Mouse (Mus musculus) layer of hippocampus, postnatal 14 days (tissue): ENCODE results near the gene St6galnac5. TPM values are rescaled to one million over a fixed set of nuclear protein-coding genes. Genes with fewer than 3 reads are reported as not detected.

ENCODE experiments used
- DNase-seq, 2 experiments: peaks; one replicate each; pipeline ENCODE4 v3.0.0; 2021 to 2022; ENCODE audit warnings: low spot score in 2 of 2, mixed read lengths in 1 of 2
- total RNA-seq, 2 experiments: library from RNA; stranded (reverse); gene quantifications; 2 replicates each; pipeline ENCODE4 v1.2.3; 2021

Gene St6galnac5
- total RNA-seq, 2 experiments from 2014 or later: 122 to 127 TPM

GRCm38 (mm10) chr3:152919101-152919500 lies 62.9 kb downstream of the St6galnac5 start:
- DNase-seq: no peak

DNA sequence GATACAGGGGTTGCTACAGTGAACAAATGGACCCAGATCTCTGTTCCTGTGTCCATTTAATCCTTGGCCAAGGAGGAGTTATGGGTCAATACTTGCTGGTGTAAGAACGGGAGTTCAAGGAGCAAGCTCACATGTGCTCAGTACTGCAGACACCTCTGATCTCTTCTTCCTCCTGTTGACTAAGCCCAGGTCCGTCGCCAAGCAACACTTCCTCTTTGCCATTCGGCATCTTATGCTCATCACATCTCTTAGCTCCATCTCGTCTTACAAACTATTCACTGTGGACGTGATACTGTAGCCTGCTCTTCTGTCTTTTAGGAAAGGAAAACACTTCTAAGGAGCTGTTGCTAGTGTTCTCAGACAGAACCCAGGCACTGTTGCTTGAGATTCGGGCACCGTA lies 64.5 kb downstream of the St6galnac5 start:
- no peak for DNase-seq

DNA sequence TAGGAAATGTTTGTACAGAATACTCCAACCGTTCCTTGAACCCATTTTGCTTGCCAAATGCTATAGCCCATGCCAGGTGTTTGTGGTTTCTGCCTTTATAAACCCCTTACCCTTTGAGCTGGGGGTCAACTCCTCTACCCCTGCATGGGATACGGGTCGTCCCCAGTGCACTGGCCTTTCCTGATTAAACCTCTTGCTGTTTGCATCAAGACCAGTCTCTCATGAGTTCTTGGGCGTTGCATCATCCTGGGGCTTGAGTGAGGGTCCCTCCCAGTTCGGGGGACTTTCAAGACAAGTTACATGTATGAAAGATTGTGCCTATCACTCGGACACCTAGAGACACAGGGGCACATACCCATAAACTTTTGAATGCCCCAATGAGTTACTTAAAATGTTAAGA lies 67.7 kb downstream of the St6galnac5 start:
- DNase-seq: no peak

GRCm38 (mm10) chr3:152913625-152914024 lies 68.4 kb downstream of the St6galnac5 start:
- no peak for DNase-seq

- DNase-seq: no peak
Measured at GRCm38 (mm10) chr3:152913150-152913549, 68.9 kb downstream of the St6galnac5 start.

- no peak for DNase-seq
Measured at GRCm38 (mm10) chr3:152912216-152913101, 69.6 kb downstream of the St6galnac5 start.

DNA sequence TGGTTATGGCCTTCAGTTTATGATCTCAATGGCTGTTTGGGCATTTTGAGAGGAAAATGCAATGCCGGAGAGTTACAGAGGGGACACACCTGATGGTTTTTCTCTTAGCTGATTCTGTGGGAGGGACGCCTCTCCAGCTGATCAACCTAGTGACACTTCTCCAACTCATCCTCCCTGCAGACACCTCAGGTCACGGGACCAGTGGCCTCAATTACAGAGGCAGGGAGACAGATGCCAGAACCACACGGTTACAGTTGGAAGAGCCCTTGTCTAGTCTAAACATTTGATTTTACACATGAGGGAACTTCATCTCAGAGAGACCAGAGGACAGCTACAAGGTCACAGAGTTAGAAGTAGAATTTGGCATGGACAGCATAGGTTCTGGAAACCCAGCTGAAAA lies 70.5 kb downstream of the St6galnac5 start:
- DNase-seq: no peak

GRCm38 (mm10) chr3:152907683-152908082 lies 74.4 kb downstream of the St6galnac5 start:
- DNase-seq: no peak

DNA sequence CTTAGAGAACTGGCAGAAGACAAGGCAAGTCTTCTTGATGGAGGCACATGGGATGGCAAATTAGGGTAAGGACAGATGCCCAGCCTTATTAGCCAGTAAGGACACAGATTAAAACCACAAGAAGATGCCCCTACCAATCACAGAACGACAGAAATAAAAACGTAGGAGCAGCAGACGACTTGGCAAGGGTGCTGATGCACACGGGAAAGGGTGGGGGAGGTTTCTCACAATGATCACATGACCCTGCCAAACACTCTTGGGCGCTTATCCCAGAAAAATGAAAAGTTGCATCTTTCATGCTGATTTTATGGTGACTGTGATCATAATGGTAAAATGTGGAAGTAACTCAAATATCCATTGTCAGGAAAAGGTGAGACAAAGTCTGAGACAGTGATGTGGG lies 75.0 kb downstream of the St6galnac5 start:
- DNase-seq: peak in 1 of 2 experiments; percentile 49

DNA sequence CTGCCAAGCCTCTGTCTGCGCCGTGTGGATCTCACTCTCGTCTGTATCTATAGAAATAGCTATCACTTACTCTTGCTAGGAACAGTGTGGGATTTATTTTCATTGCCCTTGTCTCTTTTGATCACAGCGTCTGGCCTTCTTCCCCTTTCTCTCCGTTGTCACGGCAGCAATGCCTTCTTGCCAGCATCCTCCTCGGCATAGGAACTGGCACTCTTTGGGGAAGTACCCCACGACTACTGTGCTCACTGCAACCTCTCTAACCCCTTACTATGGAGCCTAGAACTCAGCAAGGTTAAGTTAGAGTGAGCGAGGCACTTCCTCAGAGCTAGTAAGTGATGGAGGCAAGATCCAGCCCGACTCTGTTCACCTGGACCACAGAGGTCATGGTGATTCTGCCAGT lies 76.2 kb downstream of the St6galnac5 start:
- DNase-seq: no peak

GRCm38 (mm10) chr3:152905026-152905425 lies 77.0 kb downstream of the St6galnac5 start:
- DNase-seq: no peak

DNA sequence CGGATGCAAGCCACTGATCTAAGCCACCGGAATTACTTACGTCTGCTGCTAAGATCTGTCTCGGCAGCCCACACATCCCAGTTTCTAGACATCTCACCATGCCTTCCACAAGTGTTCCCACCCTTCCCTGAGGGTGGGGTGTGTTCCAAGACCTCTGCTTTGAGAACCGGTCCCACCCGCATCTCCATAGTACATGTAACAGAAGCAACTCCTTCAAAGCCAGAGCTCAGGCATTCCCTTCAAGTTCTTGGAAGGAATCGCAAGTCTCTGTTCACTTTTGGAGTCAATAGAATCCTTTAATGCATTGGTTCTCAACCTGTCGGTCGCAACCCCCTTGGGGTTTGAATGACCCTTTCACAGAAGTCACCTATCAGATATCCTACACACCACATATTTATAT lies 83.1 kb downstream of the St6galnac5 start:
- DNase-seq: no peak

- no peak for DNase-seq
Measured at GRCm38 (mm10) chr3:152897196-152897595, 84.8 kb downstream of the St6galnac5 start.

GRCm38 (mm10) chr3:152896111-152896510 lies 85.9 kb downstream of the St6galnac5 start:
- no peak for DNase-seq

DNA sequence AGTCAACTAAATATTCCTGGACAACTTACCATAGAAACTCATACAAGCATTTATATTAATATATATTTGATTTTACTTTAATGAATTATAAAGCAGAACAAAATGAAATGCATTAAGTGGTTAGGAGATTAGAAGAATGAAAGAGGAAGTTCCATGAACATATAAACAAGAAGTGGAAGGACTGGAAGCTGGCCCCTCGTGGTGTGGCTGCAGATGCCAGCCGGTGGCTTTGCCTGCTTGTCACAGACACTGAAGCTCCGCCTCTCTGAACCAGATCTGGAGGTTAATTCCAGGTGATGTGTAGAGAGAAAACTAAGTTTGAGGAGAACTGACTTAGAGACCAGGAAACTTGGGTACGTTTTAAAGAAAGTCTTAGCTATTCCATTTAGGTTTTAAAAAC lies 87.1 kb downstream of the St6galnac5 start:
- DNase-seq: no peak

- no peak for DNase-seq
Measured at GRCm38 (mm10) chr3:152888116-152888515, 93.9 kb downstream of the St6galnac5 start.

- DNase-seq: no peak
Measured at GRCm38 (mm10) chr3:152886749-152887148, 95.3 kb downstream of the St6galnac5 start.

- DNase-seq: no peak
Measured at GRCm38 (mm10) chr3:152883556-152883955, 98.5 kb downstream of the St6galnac5 start.

DNA sequence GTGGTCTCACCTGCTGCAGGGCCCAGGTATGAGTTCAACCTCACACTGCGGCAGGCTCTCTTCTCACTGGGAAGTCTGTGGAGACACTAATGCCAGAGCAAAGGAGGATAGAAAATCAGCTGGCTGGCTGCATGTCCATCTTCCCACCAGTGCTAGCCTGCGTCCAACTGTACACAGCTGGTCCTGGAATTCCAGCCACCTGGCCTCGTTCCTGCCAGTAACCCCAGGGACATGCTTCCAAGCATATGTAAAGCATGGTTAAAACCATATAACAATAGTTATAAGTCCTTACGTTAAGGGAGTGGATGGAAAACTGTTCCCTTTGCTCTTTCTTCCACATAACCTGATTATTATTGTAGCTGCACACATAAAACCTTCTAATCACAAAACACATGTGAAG lies 100.3 kb downstream of the St6galnac5 start:
- DNase-seq: no peak

DNA sequence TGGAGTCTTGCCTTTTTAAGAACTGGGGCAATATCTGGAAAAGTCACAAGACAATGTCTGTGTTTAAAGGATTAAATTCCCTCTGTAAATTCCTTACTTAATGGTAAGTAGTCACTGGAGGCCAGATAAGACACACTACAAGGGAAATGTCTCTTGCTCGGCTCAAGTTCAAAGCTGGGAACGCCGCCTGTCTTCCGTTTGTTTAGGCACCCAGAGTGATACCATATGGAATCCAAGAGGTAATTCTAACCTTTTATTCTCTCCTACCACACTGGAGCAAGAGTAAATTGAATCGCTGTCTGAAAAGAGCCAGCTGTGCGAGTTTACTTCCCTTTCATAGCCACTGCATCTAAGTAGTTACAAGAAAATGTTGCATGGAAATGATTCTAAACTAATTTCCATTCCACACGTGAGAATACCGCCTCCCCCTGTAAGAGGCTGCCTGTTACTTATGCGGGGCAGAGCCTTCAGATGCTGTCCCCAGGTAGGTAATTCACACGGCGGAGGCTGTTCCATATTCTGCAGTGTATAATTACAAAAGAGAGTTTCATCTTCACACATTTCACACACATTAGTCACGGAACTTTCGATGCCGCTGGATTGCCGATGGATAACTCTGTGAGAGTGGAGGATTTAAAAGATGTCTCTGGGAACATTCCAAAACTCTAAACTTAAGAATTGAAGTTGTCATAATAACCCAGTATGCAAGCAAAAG lies 101.8 kb downstream of the St6galnac5 start:
- DNase-seq: no peak

- no peak for DNase-seq
Measured at GRCm38 (mm10) chr3:152875723-152876290, 106.2 kb downstream of the St6galnac5 start.
